11 mouse cellular contexts compared by ENCODE assay signal in the genomic region with DNA sequence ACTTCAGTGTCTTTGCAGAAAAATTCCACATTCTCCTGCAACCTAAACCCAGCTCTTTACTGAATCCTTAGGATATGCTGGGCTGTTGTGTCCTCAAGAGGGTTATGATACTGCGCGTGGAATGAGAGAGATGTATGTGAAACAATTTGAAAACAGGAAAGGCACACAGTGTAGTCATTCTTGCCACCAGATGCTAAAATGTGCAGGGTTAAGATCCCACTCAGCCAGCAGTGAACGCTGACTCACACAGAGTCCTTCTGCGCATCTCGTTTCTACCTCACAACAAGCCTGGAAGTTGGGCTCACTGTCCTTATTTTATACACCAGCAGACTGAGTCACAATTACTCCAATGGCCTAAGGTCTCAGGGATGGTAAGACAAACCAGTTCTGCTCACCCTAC.
"Had no signal": no experiment of that assay in that cellular context is flagged by ENCODE, and none has a peak within 500 bp of the region (broad histone marks: within the 10 kb centered on the region; RNA-seq: fewer than 3 reads in every experiment).

No protein-coding gene starts in this region.

- DNase-seq: kidney, postnatal 25 days; layer of hippocampus, postnatal 36 days; left cerebral cortex, postnatal 4 days; lung, adult 2 months; lung, postnatal 36 days; thymus, postnatal 4 days had no signal

- H3K9me3 ChIP-seq: liver, embryonic 15.5 days; midbrain, embryonic 12.5 days had no signal

- H3K9ac ChIP-seq: liver, embryonic 15.5 days; midbrain, embryonic 12.5 days had no signal

- H3K27ac ChIP-seq: liver, embryonic 15.5 days; midbrain, embryonic 12.5 days; stomach, postnatal 0 days had no signal

- H3K4me2 ChIP-seq: liver, embryonic 11.5 days; liver, embryonic 15.5 days; midbrain, embryonic 12.5 days had no signal

- H3K36me3 ChIP-seq: liver, embryonic 15.5 days; midbrain, embryonic 12.5 days had no signal

- H3K4me1 ChIP-seq: liver, embryonic 15.5 days had no signal

- ATAC-seq: lung, postnatal 0 days had no signal

- H3K4me3 ChIP-seq: liver, embryonic 15.5 days; midbrain, embryonic 12.5 days had no signal
